Mouse (Mus musculus) retina, embryonic 14.5 days (tissue): ENCODE measurements around the gene Spo11.

Source experiments
- DNase-seq: peaks from one replicate; pipeline ENCODE4 v3.0.0-alpha.2; 2015; ENCODE audit warnings: low spot score

Spo11 gene

DNA sequence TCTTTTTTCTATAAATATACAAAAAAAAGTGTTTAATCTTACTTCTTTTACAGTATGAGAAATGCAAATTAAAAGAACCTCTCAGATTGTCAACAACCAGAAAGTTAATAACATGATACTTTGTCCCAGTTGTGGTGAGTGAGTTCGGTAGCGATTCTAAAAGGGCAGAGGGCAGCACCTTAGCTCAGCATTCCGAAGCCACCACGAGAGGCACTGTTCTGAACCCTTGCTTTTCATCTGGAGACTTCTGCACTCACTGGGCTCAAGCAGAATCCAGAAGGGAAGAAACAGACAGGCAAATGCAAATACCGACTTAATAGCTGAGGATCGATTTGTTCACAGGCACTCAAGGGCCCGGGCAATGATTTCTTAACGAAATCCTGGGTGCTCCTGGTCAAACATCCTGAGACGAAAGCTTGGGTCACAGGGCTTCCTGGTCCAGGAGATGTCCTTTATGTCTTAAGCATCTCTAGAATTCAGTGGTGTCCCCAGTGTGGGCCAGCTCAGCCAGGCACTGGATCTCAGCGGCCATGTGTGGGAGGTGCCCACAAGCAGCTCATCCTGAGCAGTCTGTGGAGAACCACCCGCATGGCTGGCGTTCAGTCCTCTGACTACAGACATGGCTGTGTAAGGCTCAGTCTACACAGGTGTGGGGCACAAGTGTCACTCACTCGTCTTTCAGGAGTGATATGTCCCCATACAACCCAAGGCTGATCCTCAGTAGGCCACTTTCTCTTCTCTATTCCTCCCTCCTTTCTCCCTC, 18.3 kb upstream of the Spo11 start:
- DNase-seq: peak; percentile 52

DNA sequence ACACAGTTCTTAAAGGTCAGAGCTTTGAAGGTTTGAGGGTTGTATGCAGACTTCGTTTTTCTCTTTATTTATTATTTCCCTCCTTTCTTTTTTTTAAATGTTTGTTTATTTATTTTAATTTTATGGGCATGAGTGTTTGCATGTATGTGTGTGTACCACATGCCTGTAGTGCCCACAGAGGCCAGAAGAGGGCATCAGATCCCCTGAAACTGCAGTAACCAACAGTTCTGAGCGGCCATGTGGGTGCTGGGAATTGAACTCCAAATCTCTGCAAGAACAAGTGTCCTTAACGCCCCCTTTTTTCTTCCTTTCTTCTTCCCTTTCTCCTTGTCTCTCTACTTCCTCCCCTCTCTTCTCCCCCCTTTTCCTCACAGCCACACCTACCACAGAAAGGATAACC, 17.1 kb upstream of the Spo11 start:
- DNase-seq: no peak

DNA sequence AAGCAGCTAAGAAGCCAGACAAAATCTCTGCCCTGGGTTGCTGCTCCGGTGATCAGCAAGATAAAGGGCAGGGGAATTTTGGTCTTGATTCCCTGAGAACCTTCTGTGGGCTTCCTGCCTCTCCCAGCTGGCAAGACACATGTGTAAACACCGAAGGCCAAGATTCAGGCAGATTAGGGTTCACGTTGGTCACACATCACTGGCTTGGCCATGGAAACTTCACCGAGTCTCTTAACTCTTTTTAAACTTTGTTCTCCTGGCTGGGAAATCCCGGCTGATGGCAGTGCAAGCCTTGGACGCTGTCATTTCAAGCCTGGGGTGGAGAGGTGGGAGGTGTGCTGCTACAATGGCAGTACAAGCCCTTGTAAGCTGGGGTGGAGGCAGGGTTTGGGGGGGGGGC, 16.3 kb upstream of the Spo11 start:
- DNase-seq: no peak

DNA sequence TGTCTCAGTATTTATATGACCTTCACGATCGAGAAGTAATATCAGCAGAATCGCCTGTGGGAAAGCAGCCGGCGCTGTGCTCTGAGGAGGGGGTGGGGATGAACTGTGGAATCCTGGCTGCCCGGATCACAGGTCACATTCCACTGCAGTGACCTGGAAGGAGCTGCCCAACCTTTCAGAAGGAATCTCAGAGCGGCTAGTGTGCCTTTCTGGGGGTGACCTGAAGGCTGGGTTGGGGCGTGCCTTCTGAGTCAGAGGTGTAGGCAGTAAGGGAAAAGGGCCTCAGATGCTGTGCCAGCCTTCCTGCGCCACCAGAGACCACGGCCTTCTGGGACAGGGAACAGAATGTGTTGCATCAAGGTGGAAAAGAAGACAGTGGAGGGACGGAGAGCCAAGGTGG, 12.3 kb upstream of the Spo11 start:
- DNase-seq: peak; percentile 49

DNA sequence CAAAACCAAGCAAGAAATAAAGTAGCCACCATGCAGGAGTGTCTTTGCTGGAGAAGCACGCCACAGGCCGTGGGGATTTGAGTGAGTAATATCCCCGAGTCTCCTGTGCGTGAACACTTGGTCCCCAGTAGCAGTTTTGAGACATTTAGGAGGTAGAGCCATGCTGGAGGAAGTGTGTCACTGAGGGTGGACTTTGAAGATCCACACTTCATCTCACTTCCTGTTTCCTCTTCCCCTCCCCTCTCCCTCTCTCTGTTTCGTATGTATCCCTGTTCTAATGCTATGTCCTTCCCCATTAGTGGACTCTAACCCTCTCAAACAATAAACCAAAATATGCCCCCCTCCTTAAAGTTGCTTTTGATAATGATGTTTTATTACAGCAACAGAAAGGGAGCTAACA, 11.0 kb upstream of the Spo11 start:
- no peak for DNase-seq

DNA sequence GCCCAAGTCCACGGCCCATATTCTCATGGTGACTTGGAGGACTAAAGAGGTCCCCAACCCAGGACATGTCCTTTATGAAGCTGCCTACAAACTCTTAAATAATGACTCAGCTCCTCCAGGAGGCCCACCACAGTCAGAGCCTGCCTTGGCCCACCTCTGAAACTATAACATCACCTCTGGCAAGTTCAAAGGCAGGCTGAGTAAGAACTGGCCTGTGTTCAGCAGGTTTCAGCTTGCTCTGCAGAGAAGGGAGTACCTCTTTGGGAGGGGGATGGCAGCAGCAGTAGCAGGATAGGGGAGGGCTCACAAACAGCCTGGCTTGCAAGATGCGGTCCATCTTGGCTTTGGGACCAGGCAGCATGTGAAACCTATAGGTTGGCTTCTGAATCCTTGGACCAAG, 5.6 kb upstream of the Spo11 start:
- no peak for DNase-seq

DNA sequence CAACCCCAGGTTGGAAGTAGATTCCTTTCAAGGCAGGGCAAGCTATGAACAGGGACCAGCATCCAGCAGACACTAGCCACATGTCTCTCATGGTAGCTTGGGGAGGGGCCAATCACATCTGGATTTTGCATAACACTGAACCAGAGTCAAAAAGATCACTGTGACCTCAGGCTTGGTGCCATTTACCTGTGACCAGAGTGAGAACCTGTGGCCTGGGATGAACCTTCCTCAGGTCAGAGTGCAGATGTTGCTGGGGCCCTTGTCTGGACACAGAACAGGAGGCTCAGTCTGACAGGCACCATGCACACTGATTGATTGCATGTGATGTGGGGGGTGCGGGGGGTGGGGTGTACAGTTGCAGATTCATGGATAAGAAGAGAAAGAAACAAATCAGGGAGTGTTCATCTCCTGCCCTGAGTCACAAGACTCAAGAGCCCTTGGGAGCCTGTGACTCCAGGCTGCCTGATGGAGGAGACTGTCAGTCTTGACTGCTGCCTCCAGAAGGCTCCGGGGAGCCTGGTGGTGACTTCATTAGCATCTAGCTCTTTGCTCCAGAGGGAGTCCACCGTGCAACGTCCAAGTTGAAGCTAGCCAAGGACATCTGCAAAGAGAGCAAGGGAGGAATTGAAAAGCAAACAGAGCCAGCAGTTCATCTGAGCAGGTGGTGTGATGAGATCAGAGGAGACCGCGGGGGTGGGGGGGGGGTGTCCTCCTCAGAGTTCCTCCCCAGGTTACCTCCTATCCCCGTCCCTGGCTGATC, 3.5 kb upstream of the Spo11 start:
- DNase-seq: no peak

DNA sequence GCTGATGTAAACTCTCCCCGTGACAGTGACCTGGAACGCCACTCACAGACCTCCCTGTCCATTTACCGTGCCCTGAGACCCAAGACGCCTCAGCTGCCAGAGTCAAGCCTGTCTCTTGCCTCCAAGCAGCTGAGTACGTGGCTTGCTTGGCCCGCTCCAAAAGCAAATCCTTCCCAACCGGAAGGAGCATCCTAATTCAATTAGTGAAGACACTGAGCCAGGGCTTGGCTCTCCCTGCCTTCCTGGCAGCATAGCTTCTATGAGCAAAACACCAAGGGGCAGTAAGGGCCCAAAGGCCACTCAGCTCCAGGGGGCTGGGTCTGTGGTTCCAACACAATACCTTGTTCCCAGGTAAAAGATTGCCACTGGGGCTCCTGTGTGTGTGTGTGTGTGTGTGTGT, 2.8 kb upstream of the Spo11 start:
- no peak for DNase-seq

DNA sequence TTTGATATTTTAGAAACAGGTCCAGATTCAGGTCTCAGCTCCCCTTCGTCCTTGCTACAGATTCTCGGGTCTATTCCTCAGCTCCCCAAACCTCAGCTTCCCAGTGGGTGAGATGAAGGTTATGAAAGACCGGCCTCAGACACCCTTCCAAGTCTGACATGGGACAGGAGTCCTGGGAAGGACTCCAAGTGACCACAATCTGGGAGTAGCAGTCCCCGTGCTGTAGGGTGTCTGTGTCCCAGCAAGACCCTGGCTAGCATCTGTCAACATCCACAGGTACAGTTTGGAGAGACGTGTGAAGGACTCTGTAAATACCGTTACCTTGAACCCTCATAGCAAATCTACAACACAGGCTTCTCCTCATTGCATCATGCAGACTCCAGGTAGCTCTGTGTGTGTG, 2.3 kb upstream of the Spo11 start:
- no peak for DNase-seq

DNA sequence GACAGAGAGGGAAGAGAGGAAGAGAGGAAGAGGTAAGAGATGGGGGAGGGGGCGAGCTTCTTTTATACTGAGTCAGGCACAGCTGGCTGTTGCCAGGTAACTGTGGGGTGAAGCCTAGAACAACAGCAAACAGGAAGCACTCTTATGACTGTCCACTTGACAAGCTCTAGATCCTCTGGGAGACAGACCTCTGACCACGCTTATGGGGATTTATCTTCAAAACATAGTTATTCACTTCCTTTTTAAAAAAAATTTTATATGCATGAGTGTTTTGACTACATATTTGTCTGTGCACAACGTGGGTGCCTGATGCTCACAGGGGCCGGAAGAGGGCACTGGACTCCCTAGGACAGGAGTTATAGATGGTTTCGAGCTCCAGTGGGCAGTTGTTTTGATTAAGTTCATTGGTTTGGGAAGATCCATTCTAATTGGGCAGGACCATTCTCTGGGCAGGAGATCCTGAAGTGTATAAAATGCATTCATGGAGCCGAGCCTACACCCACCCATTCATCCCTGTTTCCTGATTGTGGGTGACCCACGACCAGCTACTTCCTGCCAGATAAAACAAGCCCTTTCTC, 750 bp upstream of the Spo11 start:
- DNase-seq: no peak

DNA sequence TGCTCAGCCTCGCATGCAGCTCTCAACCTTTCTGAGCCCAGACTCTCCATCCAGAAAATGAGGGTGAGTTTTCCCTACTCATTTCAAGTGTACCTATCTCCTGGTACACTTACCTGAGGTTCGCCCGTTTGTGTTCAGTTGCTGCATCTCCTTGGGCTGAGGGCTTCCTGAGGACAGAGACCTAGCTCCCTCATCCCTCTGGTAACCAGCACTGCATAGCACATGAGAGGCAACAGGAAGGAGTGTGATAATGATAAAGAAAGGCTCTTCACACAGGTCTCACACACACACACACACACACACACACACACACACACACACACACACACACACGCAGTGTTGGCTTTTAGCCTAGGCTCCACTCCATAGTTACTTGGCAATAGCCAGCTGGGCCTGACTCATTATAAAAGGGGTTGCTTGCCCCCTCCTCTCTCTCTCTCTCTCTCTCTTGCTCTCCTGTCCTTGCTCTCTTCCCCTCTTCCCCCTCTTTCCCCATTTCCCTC, 682 bp downstream of the Spo11 start:
- DNase-seq: no peak

DNA sequence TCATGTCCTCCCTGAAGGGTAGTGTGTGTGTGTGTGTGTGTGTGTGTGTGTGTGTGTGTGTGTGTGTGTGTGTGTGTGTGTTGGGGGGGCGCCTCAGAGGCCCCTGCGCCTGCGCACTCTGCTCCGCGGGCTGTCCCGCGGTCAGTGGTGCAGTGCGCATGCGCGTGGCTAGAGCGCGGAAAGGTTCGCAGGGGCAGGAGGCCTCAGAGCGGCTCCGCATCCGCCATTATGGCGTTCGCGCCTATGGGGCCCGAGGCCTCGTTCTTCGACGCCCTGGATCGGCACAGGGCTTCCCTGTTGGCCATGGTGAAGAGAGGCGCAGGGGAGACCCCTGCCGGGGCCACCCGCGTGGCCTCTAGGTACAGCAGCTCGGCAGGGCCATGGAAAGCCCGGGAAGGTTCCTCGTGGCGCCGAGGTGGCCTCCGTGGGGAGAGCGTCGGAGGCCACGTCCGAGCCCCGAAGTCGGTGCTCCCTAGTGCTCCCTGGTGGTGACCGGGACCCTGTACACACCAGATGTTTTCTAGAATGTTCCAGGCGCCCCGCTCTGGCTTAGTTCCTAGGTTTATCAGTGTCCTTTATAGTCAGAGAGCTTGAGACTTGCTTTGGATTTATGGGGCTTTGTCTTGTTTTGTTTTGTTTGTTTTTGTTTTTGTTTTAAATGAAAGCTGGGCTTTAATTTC, 2.3 kb downstream of the Spo11 start:
- no peak for DNase-seq

DNA sequence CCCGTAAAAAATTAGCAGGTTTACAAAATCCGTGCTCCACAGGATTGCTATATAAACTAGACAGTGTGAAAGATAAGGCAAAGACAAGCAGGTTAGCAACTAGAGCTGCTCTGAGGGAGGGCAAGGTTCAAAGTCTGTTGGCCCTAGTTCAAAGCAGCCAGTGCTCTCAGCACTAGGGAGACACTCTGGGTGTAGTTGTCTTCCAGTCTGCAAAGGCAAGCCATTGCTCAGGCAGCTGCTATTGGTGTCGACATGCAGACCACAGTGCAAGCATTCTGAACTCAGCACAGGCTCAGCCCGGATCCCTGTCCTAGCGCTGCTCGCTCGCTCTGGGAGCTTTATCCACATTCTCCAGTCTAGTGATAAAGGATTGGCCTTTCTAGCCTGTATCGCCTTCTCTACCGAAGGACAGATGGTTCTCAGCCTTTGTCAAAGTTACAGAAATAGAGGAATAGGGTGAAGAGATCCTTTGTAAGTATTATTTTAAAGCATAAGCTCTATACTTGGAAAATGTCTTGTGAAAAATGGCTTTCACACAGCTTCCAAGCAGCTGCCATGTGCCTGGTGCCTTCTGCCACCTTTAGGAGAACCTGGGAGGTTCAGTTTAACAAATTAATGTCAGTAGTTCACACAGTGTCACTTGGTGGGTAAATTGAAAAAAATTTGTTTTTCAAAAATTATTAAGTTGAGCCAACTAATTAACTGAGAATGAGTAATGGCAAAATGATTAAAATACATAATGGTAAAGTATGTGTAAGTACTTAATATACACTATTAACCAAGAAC, 5.5 kb downstream of the Spo11 start:
- no peak for DNase-seq

DNA sequence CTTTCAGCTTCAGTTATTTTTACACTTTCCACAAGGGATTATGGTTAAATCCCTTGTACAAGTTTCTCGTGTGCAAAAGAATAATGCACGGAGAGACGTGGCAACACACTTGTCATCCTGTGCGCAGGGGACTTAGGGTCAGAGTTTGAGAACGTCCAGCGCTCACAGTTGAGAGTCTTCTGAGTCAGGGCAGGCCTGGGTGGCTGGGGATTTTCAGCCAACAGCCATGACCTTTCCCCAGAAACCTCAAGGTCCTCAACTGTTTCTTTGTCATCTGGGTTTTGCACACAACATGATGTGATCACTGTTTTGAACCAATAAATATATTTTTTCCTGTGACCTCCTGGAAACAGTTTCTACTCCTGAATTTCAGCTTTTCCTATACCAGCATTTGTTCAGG, 12.7 kb downstream of the Spo11 start:
- DNase-seq: no peak

DNA sequence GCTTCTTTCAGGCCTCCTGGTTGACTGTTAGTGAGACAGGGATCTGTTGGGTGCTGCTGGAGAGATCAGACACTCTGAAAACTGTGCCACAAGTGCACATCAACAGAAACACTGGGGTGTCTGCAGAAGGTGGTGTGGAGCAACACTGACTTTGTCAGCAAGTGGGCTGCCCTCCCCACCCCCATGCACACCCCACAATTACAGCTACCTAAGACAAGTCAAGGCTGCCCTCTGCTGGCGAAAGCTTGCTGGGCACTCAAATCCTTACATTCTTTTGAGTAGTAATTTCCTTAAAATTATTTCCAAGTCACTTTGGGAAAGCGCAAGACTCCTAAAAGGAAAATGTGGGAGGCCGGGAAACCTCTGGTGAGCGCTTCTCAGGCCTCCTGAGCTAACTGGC, 18.7 kb downstream of the Spo11 start:
- peak; percentile 88 for DNase-seq

DNA sequence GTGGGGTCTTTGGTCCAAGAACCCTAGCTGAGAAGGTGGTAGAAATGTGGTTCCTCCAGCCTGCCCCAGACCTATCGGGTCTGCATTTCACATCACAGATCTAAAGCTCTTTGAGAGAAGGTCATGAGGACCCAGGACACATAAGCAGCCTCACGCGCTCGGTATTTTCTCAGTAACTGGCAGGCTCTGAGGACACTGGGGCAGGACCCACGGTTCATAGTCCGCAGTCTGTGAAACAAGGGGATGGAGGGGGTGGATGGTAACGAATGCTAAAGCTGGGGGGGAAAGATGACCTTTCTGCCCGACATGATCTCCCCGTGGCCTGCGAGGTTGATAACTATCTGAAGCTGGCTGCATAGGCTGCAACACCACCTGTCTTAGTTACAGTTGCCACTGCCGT, 20.2 kb downstream of the Spo11 start:
- no peak for DNase-seq

DNA sequence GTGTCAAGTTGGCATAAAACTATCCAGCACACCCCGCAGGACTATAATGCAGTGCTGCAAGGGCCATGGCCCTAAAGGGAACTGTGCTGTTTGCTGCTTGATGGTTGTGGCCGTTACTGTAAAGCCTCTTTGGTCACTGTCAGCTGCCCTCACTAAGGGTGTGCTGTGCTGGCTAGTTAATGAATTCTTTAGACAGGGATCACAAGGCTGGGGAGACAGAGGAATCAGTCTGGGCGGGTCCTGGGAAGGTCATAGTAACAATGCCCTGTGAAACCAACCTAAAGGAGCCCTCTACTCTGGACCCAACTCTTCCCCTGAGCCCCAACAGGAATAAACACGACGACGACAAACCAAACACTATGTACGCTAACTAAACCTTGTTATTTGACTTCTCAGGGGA, 21.0 kb downstream of the Spo11 start:
- DNase-seq: no peak

DNA sequence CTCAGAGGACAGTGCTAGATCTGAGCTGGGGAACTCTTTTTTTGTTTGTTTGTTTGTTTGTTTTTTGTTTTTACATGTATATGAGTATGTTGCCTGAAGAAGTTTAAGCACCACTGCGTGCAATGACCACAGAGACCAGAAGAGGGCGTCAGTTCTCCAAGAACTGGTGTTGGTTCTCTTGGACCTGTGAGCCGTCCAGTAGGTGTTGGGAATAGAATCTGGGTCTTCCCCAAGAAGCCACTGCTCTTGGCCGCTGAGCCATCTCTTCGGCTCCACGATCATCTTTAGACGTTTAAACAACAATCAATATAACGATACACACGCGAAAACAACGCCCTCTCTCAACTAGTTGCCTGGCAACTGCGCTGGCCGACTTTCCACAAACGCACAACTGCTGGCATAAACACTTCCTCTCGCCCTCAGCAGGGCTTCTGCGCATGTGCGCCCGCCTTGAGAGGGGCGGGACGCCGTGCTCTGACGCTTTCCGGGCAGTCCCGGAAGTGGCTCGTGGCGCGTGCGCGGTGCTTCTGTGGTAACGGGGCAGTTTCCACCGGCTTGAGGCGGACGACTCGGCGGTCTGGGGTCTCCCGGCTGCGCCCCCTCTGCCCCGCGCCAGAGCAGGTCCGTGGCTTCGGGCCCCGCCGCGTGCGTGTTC, 22.3 kb downstream of the Spo11 start, which contains the start of gene Rae1:
TSS of gene Rae1 (plus strand) at position 488 of the 655 bp plus-strand sequence.
- peak; percentile 100 for DNase-seq

DNA sequence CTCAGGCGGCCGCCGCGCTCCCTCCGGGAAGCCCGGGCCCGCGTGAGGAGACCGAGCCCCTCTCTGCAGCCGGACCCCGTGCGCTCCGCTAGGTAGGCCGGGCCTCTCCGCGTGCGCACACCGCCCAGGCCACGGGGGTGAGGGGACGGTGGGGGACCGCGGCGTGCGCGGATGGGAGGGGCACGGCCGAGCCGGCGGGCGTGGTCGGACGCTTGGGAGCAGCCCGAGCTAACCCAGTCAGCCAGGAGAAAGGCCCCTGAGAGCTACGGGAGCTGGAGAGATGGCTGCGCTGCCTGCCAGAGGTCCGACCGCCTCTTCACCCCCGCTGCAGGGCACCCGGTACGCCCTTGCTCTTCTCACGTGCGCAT, 22.8 kb downstream of the Spo11 start:
- DNase-seq: peak; percentile 66

DNA sequence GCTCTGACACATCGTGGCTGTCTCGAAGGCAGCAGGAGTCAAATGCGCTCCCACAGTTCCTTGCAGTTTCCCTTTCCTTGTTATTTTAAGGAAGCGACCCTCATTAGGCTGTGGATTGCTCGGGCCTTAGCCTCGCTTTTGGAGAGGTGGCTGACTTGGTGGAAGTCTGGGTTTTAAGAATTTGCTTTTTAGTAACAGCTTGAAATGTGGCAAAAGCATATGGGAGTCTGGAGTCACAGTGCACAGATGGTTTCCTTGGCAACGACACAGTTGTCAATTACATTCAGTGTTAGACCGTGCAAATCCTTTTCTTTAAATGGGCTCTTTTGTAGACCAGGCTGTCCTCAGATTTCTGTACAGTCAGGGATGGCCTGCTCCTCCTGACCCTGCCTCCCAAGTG, 23.4 kb downstream of the Spo11 start:
- no peak for DNase-seq

DNA sequence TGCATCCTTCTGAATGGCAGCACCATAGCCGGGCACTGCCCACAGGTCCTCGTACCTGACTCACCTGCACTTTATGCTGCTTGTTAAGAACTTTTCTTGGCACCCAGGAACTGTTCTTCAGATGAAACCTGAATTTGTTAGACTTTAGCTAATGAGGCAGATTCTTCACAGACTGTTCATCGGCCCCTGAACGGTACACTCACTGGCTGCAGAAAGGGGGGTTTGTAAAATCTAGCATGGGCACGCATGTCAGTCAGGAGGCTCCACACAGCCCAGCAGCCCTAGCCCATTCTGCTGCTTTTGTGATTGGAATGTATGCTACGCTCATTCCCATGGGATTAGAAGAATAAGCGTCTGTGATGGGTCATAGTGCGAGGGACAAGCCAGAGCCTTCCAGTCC, 26.2 kb downstream of the Spo11 start:
- no peak for DNase-seq
